Mouse (Mus musculus) heart, embryonic 13.5 days (tissue): Measurements from ENCODE around the gene Tsr3. TPM values are rescaled to one million over a fixed set of nuclear protein-coding genes. Genes with fewer than 3 reads are reported as not detected.

Experiments used
- ATAC-seq: fragments of 200-750 bp; cut with Nextera tagmentation; 2 replicates; pipeline ENCODE4 v1.8.0; 2017; ENCODE audit warnings: moderate TSS enrichment; ENCODE audit not compliant: insufficient number of reproducible peaks, low FRiP score, low TSS enrichment; ENCODE audit errors: extremely low read depth
- H3K27ac ChIP-seq: fragments of 300-500 bp; sonication (generic); replicated peaks from 2 replicates; pipeline ENCODE4 v1.5.1; 2015; ENCODE audit warnings: moderate library complexity, mild to moderate bottlenecking, inconsistent platforms
- H3K27me3 ChIP-seq: fragments of 300-500 bp; sonication (generic); replicated peaks from 2 replicates; pipeline ENCODE4 v1.6.1; 2015; ENCODE audit warnings: mild to moderate bottlenecking, inconsistent platforms
- H3K36me3 ChIP-seq: fragments of 300-500 bp; sonication (generic); 2 replicates; pipeline ENCODE4 v1.6.1; 2015; ENCODE audit warnings: mild to moderate bottlenecking, inconsistent platforms
- H3K4me1 ChIP-seq: fragments of 300-500 bp; sonication (generic); 2 replicates; pipeline ENCODE4 v1.6.1; 2015; ENCODE audit warnings: inconsistent platforms
- H3K4me2 ChIP-seq: fragments of 300-500 bp; sonication (generic); 2 replicates; pipeline ENCODE4 v1.6.1; 2015; ENCODE audit warnings: inconsistent platforms, mild to moderate bottlenecking, moderate library complexity
- H3K4me3 ChIP-seq: fragments of 300-500 bp; sonication (generic); 2 replicates; pipeline ENCODE4 v1.5.1; 2015; ENCODE audit warnings: moderate library complexity, mild to moderate bottlenecking, inconsistent platforms
- H3K9ac ChIP-seq: fragments of 300-500 bp; sonication (generic); 2 replicates; pipeline ENCODE4 v1.6.1; 2015; ENCODE audit warnings: inconsistent platforms, mild to moderate bottlenecking, moderate library complexity
- H3K9me3 ChIP-seq: fragments of 300-500 bp; sonication (generic); 2 replicates; pipeline ENCODE4 v1.6.1; 2016; ENCODE audit warnings: inconsistent platforms
- WGBS: fragments of 180-500 bp; shearing (Covaris S2); methylation state at CpG from one replicate; pipeline ENCODE4 v1.1.7; 2015; ENCODE audit warnings: mixed read lengths; 5-methylcytosine and 5-hydroxymethylcytosine counted together
- polyA plus RNA-seq: library from polyadenylated mRNA; unstranded; fragments of >200 nt; fragmentation: Nextera tagmentation; extraction: Ambion mirVana; gene quantifications from 2 replicates; pipeline ENCODE4 v1.2.1, GENCODE M21; 2015

Tsr3 gene
- 27.4 and 31.7 TPM in 2 replicates for polyA plus RNA-seq

DNA sequence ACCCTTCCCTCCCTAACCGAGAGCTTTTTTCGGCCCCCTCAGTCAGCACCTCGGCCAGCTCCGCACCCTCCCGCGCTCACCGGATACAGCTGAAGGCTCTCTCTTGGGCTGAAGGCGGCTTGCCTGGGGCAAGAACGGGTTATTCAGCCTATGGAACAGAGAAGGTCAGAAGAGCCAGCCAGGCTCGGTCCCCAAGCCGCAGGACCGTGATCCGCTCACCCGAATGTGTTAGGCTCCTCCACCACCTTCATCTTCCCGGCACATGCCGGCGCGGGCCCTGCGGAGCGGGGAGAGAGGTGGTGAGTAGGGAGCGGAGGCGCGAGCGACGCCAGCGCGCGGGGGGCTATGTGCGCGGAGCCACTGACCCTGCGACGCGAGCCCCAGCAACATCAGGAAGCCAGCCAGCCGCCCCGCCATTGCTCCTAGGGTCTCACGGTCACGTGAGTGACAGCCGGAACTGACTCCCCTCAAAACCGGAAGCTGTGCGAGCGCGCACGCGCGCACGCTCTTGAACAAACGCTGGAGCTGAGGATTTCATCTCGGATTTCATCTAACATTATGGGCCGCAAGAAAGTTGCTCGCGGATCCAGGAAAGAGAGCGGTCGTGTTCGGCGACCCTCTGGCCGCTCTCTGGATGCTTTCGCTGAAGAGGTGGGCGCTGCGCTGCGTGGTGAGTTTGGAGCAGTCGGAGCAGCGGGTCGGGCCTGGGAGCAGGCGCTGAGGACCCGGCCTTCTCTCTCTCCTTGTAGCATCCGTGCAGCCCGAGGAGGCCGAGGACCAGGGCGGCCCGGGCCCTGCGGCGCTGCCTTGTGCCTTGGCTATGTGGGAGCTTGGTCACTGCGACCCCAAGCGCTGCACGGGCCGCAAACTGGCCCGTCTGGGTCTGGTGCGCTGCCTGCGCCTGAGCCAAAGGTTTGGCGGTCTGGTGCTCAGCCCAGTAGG, at the start of gene Tsr3, which contains the start of gene Gnptg:
TSS of gene Tsr3 (plus strand) at position 476 of the 942 bp plus-strand sequence.
TSS of gene Gnptg (minus strand) at position 430 of the 942 bp plus-strand sequence.
- under 1% methylated on average over 80 of the region's 80 CpGs for WGBS
- Histone ChIP-seq H3K9me3 (no peaks in the 10 kb centered on the region), H3K4me1 (peaks cover 19% of the 10 kb centered on the region), H3K27ac (peak within 1 kb of the TSS; percentile 90), H3K9ac (peak within 1 kb of the TSS; percentile 98), H3K4me2 (peak within 1 kb of the TSS; percentile 89), H3K4me3 (peak within 1 kb of the TSS; percentile 94), H3K36me3 (peaks cover 44% of the 10 kb centered on the region), H3K27me3 (no peaks in the 10 kb centered on the region)
- no peak; the same call in 1 of the 2 replicates for ATAC-seq

- no peak overlapping the region for H3K27ac ChIP-seq
- H3K36me3 ChIP-seq = peaks cover 92% of the 10 kb centered on the region
- H3K9me3 ChIP-seq = no peaks in the 10 kb centered on the region
- no peaks in the 10 kb centered on the region for H3K27me3 ChIP-seq
- H3K4me3 ChIP-seq = no peak overlapping the region
- no peaks in the 10 kb centered on the region for H3K4me1 ChIP-seq
- WGBS = 93% methylated on average over 4 of the region's 4 CpGs
- H3K4me2 ChIP-seq = no peak overlapping the region
- no peak overlapping the region for H3K9ac ChIP-seq
- ATAC-seq = no peak
Observed at GRCm38 (mm10) chr17:25202401-25202800, 37.6 kb upstream of the Tsr3 start.

- Histone ChIP-seq H3K9ac (no peak overlapping the region), H3K27me3 (no peaks in the 10 kb centered on the region), H3K4me3 (no peak overlapping the region), H3K9me3 (no peaks in the 10 kb centered on the region), H3K4me1 (no peaks in the 10 kb centered on the region), H3K4me2 (no peak overlapping the region), H3K27ac (no peak overlapping the region), H3K36me3 (peaks cover 98% of the 10 kb centered on the region)
- ATAC-seq = no peak
- WGBS = 93% methylated on average over 4 of the region's 4 CpGs
Observed at GRCm38 (mm10) chr17:25210006-25210405, 30.0 kb upstream of the Tsr3 start.

DNA sequence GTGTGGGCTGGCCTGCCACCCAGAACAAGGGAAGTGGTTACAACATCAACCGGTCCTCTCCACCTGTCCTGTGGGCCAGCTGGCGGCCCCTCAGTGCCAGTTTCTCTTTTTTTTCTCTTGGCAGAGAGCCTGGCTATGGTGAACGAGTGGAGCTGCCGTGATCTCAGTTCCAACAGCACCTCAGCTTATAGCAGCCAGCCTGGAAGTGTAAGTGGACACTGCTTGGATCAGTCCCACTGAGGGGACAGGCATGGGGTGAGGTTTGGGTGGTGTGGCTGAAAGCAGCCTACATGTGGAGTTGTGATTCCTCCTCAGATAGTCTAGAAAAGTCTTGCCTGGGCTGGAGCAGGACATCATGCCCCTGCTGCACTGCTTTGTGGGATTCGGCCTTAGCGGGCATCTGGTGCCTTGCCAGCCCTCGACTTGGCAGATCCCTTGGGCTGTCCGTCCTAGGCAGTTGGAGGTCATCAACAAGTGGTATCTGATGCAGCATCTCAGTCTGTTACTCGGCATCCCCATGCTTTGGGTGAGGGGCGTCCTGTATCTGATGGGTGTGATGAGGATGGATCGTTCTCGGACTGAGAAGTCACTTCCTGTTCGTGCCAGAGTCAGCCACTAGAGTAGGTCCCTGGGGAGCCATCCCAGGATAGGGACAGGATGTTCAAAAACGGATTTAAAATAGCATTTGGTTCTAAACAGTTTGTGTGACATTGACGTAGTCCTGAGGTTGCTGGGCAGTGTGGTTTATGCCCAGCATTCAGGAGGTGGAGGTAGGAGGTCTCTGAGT, 29.1 kb upstream of the Tsr3 start:
- WGBS = 76% methylated on average over 15 of the region's 15 CpGs
- H3K9ac ChIP-seq = no peak overlapping the region
- H3K9me3 ChIP-seq = no peaks in the 10 kb centered on the region
- H3K27ac ChIP-seq = no peak overlapping the region
- H3K4me2 ChIP-seq = no peak overlapping the region
- no peak overlapping the region for H3K4me3 ChIP-seq
- no peak for ATAC-seq
- H3K27me3 ChIP-seq = no peaks in the 10 kb centered on the region
- no peaks in the 10 kb centered on the region for H3K4me1 ChIP-seq
- peaks cover 98% of the 10 kb centered on the region for H3K36me3 ChIP-seq

- no peak overlapping the region for H3K4me2 ChIP-seq
- no peaks in the 10 kb centered on the region for H3K27me3 ChIP-seq
- no peak overlapping the region for H3K9ac ChIP-seq
- peaks cover 99% of the 10 kb centered on the region for H3K36me3 ChIP-seq
- no peak for ATAC-seq
- H3K4me1 ChIP-seq = no peaks in the 10 kb centered on the region
- 60% methylated on average over 4 of the region's 4 CpGs for WGBS
- H3K27ac ChIP-seq = no peak overlapping the region
- H3K9me3 ChIP-seq = no peaks in the 10 kb centered on the region
- no peak overlapping the region for H3K4me3 ChIP-seq
Observed at GRCm38 (mm10) chr17:25211705-25212104, 28.3 kb upstream of the Tsr3 start.

DNA sequence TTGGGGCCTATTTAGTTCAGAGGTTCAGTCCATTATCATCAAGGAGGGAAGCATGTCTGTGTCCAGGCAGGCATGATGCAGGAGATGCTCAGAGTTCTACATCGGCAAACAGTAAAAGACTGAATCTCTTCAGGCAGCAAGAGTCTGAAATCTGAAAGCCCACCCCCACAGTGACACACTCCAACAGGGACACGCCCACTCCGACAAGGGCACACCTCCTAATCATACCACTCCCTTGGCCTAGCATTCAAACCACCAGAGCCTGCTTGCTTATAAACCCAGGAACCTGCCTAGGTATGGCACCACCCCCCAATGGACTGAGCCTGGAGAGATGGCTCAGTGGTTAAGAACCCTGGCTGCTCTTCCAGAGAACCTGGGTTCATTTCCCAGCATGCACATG, 24.5 kb upstream of the Tsr3 start:
- Histone ChIP-seq H3K36me3 (peaks cover 97% of the 10 kb centered on the region), H3K4me2 (no peak overlapping the region), H3K27ac (no peak overlapping the region), H3K27me3 (0 out of 2 replicates have a peak, but pooled peaks cover under 1% of the 10 kb centered on the region), H3K4me1 (no peaks in the 10 kb centered on the region), H3K4me3 (no peak overlapping the region), H3K9me3 (no peaks in the 10 kb centered on the region), H3K9ac (no peak overlapping the region)
- 84% methylated on average over 3 of the region's 3 CpGs for WGBS
- no peak for ATAC-seq

DNA sequence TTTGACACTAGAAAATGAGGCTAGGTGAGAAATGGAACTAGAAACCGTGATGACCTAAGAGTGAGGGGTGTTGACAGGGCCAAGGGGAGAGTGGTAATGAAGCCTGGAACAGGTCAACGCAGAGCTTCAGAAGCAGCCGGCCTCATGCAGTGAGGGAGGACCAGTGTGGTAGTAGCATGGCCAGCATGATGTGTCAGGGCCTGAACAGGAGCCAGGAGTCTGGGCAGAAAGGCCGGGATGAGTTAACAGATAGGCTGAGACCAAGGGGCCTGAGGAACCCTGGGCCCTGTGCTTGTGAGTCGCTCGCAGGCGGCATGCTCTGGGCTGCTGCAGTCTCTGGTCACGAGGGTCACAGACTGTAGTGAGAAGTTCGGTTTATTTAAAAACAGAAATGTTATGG, 21.0 kb upstream of the Tsr3 start:
- peaks cover 64% of the 10 kb centered on the region for H3K36me3 ChIP-seq
- 76% methylated on average over 9 of the region's 9 CpGs for WGBS
- H3K4me2 ChIP-seq = no peak overlapping the region
- H3K27ac ChIP-seq = no peak overlapping the region
- ATAC-seq = no peak
- no peaks in the 10 kb centered on the region for H3K9me3 ChIP-seq
- H3K27me3 ChIP-seq = 0 out of 2 replicates have a peak, but pooled peaks cover 4% of the 10 kb centered on the region
- peaks cover 18% of the 10 kb centered on the region for H3K4me1 ChIP-seq
- no peak overlapping the region for H3K9ac ChIP-seq
- H3K4me3 ChIP-seq = no peak overlapping the region

DNA sequence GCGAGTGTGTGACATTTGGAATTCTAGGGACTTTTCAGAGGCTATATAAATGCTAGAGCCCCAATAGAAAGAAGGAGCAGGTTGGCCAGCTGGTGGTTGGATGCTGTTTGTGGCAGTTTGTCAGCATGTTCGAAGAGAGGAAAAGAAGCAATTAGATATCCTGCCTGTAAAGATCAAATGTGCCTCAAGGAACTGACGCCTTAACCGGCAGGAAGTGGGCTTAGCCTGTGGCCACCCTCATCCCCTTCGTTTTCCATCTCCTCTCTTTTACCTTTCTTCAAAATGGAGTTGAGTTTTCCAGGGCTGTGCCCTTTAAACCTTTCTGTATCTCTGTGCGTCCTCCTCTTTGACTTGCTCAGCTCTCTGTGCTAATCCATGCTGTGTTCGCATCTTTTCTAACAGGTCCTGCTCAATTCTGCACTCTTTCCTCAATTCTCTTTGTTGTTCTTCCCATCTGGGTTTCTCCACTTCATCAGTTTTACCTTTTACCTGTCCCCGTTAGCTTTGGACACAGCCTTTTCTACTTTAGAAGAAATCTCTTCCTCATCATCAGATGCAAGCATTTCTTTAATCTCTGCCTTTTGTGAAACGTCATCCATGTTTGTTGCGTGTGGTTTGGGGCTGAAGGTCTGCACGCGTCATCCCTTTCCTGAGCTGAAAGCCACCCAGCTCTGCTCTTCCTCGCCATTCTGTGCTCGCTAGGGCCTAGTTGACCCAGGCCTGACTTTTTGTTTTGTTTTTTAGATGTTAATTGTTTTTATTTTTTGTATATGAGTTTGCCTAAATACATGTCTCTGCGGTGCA, 20.3 kb upstream of the Tsr3 start:
- Histone ChIP-seq H3K4me2 (no peak overlapping the region), H3K9me3 (no peaks in the 10 kb centered on the region), H3K27ac (no peak overlapping the region), H3K36me3 (peaks cover 56% of the 10 kb centered on the region), H3K4me3 (no peak overlapping the region), H3K4me1 (peaks cover 18% of the 10 kb centered on the region), H3K27me3 (0 out of 2 replicates have a peak, but pooled peaks cover 4% of the 10 kb centered on the region), H3K9ac (no peak overlapping the region)
- no peak for ATAC-seq
- 89% methylated on average over 15 of the region's 15 CpGs for WGBS

- H3K36me3 ChIP-seq = peaks cover 49% of the 10 kb centered on the region
- no peak for ATAC-seq
- no peak overlapping the region; the same call in 1 of the 2 replicates for H3K9ac ChIP-seq
- H3K4me3 ChIP-seq = no peak overlapping the region
- H3K27ac ChIP-seq = no peak overlapping the region
- H3K4me2 ChIP-seq = no peak overlapping the region
- 88% methylated on average over 1 of the region's 1 CpGs for WGBS
- no peaks in the 10 kb centered on the region for H3K9me3 ChIP-seq
- peaks cover 18% of the 10 kb centered on the region for H3K4me1 ChIP-seq
- H3K27me3 ChIP-seq = 0 out of 2 replicates have a peak, but pooled peaks cover 4% of the 10 kb centered on the region
Observed at GRCm38 (mm10) chr17:25220746-25221145, 19.2 kb upstream of the Tsr3 start.

GRCm38 (mm10) chr17:25221821-25222503, 18.0 kb upstream of the Tsr3 start:
- Histone ChIP-seq H3K9me3 (no peaks in the 10 kb centered on the region), H3K4me3 (peak overlapping the region; percentile 61), H3K27ac (peak overlapping the region; percentile 66), H3K9ac (peak overlapping the region; percentile 80), H3K4me1 (peaks cover 18% of the 10 kb centered on the region), H3K27me3 (0 out of 2 replicates have a peak, but pooled peaks cover 4% of the 10 kb centered on the region), H3K4me2 (peak overlapping the region; percentile 87), H3K36me3 (peaks cover 47% of the 10 kb centered on the region)
- peak; percentile 68 for ATAC-seq
- under 1% methylated on average over 16 of the region's 30 CpGs for WGBS
